Mouse (Mus musculus) cerebellum, postnatal 25 days (tissue): Measurements from ENCODE around the gene Syk.

ENCODE experiments used
- DNase-seq, 2 experiments: peaks; one replicate each; pipeline ENCODE4 v3.0.0; 2021; ENCODE audit warnings: mixed read lengths in 2 of 2

The Syk gene

GRCm38 (mm10) chr13:52600015-52600643 lies 17.2 kb downstream of the Syk start:
- DNase-seq: no peak

GRCm38 (mm10) chr13:52602752-52603151 lies 19.8 kb downstream of the Syk start:
- no peak for DNase-seq

GRCm38 (mm10) chr13:52603704-52604349 lies 20.9 kb downstream of the Syk start:
- no peak for DNase-seq

- no peak for DNase-seq
Observed at GRCm38 (mm10) chr13:52605006-52605405, 22.0 kb downstream of the Syk start.

- no peak for DNase-seq
Observed at GRCm38 (mm10) chr13:52605911-52606310, 22.9 kb downstream of the Syk start.

- no peak for DNase-seq
Observed at GRCm38 (mm10) chr13:52606656-52607275, 23.8 kb downstream of the Syk start.

- DNase-seq: no peak
Observed at GRCm38 (mm10) chr13:52607964-52608363, 25.0 kb downstream of the Syk start.

- DNase-seq: no peak
Observed at GRCm38 (mm10) chr13:52610463-52610862, 27.5 kb downstream of the Syk start.

- DNase-seq: no peak
Observed at GRCm38 (mm10) chr13:52613266-52613665, 30.3 kb downstream of the Syk start.

- DNase-seq: no peak
Observed at GRCm38 (mm10) chr13:52615085-52615484, 32.1 kb downstream of the Syk start.

GRCm38 (mm10) chr13:52617096-52617714 lies 34.2 kb downstream of the Syk start:
- no peak for DNase-seq

- DNase-seq: no peak
Observed at GRCm38 (mm10) chr13:52618592-52618991, 35.6 kb downstream of the Syk start.

GRCm38 (mm10) chr13:52619482-52619881 lies 36.5 kb downstream of the Syk start:
- DNase-seq: no peak

GRCm38 (mm10) chr13:52624038-52624437 lies 41.1 kb downstream of the Syk start:
- DNase-seq: peak; percentile 56 to 78

GRCm38 (mm10) chr13:52628602-52629001 lies 45.6 kb downstream of the Syk start:
- peak; percentile 47 to 66 for DNase-seq

- no peak for DNase-seq
Observed at GRCm38 (mm10) chr13:52631624-52632023, 48.7 kb downstream of the Syk start.

- no peak for DNase-seq
Observed at GRCm38 (mm10) chr13:52635484-52635883, 52.5 kb downstream of the Syk start.

- DNase-seq: no peak
Observed at GRCm38 (mm10) chr13:52636176-52636748, 53.3 kb downstream of the Syk start.

- no peak for DNase-seq
Observed at GRCm38 (mm10) chr13:52646566-52646965, 63.6 kb downstream of the Syk start.

- DNase-seq: no peak
Observed at GRCm38 (mm10) chr13:52647996-52648712, 65.2 kb downstream of the Syk start.

- no peak for DNase-seq
Observed at GRCm38 (mm10) chr13:52649791-52650418, 66.9 kb downstream of the Syk start.
